Mouse (Mus musculus): ENCODE measurements around the gene Myh7. TPM values are rescaled to one million over a fixed set of nuclear protein-coding genes. Genes with fewer than 3 reads are reported as not detected.

The Myh7 gene
- polyA plus RNA-seq, 1 experiment: 13.3 TPM

DNA sequence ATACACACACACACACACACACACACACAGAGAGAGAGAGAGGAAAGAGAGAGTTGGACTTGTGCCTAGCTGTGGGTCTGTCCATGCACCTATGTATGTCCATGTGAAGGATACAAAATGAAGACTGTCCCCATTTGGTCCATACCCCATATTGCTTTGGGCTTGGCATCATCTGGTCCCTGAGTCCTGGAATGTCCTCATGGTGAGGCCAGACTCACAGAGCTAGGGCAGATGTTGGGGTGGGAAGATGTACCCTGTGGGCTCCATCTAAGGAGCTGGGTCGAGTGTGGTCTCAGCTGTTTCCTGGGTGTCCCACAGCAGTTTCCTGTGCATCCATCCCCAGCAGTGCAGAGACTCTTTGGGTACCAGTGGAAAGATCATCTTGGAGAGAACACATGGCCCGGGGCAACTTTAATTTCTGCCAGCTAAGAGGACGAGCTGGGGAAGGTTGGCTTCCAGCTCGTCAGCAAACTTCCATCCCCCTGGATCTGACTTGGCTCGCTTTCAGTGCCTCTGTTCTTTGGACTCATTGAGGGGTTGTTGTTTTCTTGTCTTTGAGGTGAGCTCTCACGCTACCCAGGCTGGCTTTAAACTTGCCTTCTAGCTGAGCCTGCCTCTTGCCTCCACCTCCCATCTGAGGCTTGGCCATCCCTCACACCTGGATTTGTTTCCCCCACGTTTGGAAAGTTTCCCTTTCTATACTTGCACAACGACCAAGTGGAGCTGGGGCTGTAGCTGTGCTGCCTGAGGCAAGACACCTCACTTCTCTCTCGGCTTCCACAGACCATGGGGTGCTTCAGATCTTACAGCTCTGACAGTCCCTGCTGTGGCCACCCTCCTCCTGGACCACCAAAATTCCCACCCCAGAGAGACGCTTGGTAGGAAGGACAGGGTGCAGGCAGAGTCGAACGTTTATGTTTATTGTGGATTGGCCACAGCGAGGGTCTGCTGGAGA lies 53.1 kb downstream of the Myh7 start:
- no peak for DNase-seq
- TF ChIP-seq POLR2A (IDR thresholded peaks at IDR 0.05; ENCODE audit: borderline replicate concordance, extremely low read depth, low read depth, low read length) (no peak), CTCF (IDR thresholded peaks at IDR 0.05; ENCODE audit: insufficient read depth, low read length) (no peak)
- Histone ChIP-seq H3K4me1 (ENCODE audit: control insufficient read depth, insufficient read depth, low read length) (no peaks in the 10 kb centered on the region), H3K4me3 (replicated peaks; ENCODE audit: extremely low read depth, low read depth, low read length) (no peak overlapping the region)
- 56% methylated on average over 13 of the region's 13 CpGs for WGBS

DNA sequence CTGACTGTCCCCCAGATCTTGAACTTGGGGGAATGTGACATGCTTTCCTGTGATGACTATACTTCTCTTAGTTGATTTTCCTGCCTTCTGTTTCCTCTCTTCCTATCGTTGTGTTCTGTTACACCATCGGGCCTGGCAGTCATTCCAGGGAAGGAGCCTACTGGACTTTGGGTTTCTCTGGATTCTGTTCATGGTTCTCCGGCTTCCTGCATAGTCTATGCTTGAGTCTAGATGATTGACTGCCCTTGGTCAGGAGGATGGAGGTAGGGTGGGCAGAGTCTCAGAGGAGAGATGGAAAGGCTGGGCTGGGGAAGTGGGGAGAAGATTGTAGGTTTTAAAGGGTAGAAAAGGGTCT lies 54.3 kb downstream of the Myh7 start:
- no peak for DNase-seq
- TF ChIP-seq CTCF (IDR thresholded peaks at IDR 0.05; ENCODE audit: insufficient read depth, low read length): no peak
- TF ChIP-seq POLR2A (IDR thresholded peaks at IDR 0.05; ENCODE audit: borderline replicate concordance, extremely low read depth, low read depth, low read length): no peak
- 58% methylated on average over 3 of the region's 3 CpGs for WGBS
- no peak overlapping the region for H3K4me3 ChIP-seq (replicated peaks; ENCODE audit: extremely low read depth, low read depth, low read length)
- H3K4me1 ChIP-seq (ENCODE audit: control insufficient read depth, insufficient read depth, low read length): no peaks in the 10 kb centered on the region

DNA sequence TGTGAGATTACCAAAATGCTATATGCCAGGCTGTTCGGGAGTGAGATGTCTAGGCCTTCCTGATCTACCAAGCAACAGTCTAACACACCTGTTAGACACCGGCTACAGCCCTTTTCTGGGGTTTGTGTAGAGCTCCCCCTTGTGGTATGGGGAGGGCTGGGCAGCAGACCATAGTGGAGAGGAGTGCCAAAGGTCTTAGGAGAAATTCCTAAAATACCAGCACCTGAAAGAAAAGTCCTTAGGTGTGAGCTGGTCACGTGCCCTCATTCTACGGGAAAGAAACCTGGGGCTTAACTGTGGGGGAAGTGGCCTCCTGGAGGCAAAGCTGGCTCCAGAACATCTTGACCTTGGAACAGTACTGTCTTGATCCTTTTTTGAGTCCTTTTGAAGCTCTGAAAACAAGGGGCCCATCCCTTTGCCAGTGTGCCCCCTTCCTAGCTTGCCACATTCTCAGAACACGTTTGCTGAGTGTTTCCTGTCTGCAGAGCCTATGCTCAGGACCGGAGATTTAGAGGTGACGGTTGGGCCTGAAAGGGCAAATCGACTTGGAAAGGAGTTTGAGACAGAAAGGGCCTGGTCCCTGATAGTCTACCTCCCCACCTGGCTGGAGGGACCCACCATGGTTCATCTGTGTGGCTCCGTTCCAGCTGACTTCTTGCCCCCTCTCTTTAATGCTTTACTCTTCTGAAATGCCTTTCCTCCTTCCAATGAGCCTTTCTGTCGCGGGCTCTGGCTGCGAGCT lies 54.8 kb downstream of the Myh7 start:
- Histone ChIP-seq H3K4me3 (replicated peaks; ENCODE audit: extremely low read depth, low read depth, low read length) (no peak overlapping the region), H3K4me1 (ENCODE audit: control insufficient read depth, insufficient read depth, low read length) (no peaks in the 10 kb centered on the region)
- whole genome bisulfite sequencing: 40% methylated on average over 12 of the region's 12 CpGs
- peak; percentile 62 for DNase-seq
- peak; percentile 75 for TF ChIP-seq CTCF (IDR thresholded peaks at IDR 0.05; ENCODE audit: insufficient read depth, low read length)
- TF ChIP-seq POLR2A (IDR thresholded peaks at IDR 0.05; ENCODE audit: borderline replicate concordance, extremely low read depth, low read depth, low read length): no peak

DNA sequence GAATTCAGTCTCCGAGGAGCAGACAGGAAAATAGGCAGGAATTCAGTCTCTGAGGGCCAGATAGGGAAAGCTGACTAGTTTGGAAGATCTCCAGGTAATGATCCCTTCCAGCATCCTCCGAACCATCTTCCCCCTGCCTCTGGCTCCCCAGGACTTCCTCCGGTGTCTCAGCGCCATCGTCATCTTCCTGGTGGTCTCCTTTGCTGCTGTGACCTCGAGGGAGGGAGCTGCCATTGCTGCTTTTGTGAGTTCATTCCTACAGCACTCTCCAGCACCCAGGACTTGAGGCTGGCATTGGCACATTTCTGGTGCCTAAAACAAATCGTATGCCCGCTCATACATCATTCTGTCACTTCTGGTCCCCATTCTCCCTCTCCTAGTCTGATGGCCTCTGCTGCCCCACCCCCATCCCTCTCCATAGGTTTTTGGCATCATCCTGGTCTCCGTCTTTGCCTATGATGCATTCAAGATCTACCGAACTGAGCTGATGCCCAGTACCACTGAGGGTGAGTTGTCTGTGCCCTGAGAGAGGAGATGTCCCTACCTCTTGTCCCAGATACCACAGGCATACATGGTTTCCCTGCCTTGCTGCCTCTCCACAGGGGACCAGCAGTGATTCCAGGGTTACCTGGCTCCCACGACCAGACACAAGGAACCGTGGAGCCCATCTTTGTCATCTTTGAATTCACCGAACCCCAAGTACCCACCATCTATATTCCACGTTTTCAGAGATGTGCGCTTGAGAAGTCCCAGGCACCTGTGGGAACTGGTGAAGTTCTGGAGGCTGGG lies 55.8 kb downstream of the Myh7 start:
- Histone ChIP-seq H3K4me1 (ENCODE audit: control insufficient read depth, insufficient read depth, low read length) (no peaks in the 10 kb centered on the region), H3K4me3 (replicated peaks; ENCODE audit: extremely low read depth, low read depth, low read length) (no peak overlapping the region)
- no peak for DNase-seq
- TF ChIP-seq POLR2A (IDR thresholded peaks at IDR 0.05; ENCODE audit: borderline replicate concordance, extremely low read depth, low read depth, low read length) (no peak), CTCF (IDR thresholded peaks at IDR 0.05; ENCODE audit: insufficient read depth, low read length) (no peak)
- 76% methylated on average over 15 of the region's 15 CpGs for WGBS

DNA sequence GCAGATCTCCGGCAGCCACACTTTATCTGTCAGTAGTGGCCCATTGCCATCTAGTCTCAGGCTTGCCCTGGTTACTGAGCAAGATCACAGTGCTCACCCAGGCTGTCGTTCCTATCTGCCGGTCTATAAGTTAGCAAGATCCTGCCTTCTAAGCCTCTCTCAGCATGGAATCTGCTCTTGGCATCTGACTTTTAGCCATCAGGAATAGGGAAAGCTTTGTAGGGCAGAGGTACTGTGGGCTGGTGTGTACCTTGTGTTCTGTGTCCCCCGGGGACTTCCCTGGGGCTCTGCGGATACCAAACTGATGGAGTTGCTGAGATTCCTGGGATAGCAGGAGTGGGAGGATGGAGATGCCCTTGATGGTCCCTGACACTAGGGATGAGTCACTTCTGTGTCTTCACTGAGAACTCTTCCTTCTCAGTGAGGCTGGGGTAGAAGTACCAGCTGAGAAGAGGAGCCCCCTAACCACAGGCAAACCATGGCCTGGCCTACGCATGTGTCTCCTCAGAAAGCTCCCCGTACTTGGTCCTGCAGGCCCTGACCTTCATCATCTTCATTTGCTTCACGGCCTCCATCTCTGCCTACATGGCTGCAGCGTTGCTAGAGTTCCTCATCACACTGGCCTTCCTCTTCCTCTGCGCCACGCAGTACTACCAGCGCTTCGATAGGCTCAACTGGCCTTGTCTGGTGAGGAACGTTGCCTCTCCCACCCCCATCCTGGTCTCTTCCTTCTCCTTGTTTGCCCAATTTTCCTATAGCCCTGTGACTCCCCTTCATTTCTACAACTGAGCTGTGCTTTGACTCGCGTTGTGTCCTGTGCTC lies 56.9 kb downstream of the Myh7 start:
- DNase-seq: no peak
- H3K4me1 ChIP-seq (ENCODE audit: control insufficient read depth, insufficient read depth, low read length): no peaks in the 10 kb centered on the region
- 87% methylated on average over 16 of the region's 16 CpGs for WGBS
- TF ChIP-seq POLR2A (IDR thresholded peaks at IDR 0.05; ENCODE audit: borderline replicate concordance, extremely low read depth, low read depth, low read length): no peak
- no peak for TF ChIP-seq CTCF (IDR thresholded peaks at IDR 0.05; ENCODE audit: insufficient read depth, low read length)
- H3K4me3 ChIP-seq (replicated peaks; ENCODE audit: extremely low read depth, low read depth, low read length): no peak overlapping the region

DNA sequence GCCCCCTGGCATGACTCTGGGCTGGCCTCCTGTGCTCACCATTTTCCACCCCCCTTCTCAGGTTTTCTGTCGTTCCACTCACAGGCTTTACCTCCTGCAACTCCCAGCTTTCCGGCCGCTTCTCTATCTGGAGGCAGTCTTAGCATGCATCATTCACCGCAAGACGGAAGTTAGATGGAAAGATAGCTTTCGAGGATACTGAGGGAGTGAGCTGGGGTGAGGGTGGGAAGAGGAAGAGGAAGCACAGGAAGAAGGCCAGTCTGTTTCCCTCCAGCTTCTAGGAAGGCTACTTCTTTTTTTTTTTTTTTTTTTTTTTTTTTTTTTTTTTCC lies 57.6 kb downstream of the Myh7 start:
- no peak for TF ChIP-seq CTCF (IDR thresholded peaks at IDR 0.05; ENCODE audit: insufficient read depth, low read length)
- TF ChIP-seq POLR2A (IDR thresholded peaks at IDR 0.05; ENCODE audit: borderline replicate concordance, extremely low read depth, low read depth, low read length): no peak
- 43% methylated on average over 6 of the region's 6 CpGs for WGBS

DNA sequence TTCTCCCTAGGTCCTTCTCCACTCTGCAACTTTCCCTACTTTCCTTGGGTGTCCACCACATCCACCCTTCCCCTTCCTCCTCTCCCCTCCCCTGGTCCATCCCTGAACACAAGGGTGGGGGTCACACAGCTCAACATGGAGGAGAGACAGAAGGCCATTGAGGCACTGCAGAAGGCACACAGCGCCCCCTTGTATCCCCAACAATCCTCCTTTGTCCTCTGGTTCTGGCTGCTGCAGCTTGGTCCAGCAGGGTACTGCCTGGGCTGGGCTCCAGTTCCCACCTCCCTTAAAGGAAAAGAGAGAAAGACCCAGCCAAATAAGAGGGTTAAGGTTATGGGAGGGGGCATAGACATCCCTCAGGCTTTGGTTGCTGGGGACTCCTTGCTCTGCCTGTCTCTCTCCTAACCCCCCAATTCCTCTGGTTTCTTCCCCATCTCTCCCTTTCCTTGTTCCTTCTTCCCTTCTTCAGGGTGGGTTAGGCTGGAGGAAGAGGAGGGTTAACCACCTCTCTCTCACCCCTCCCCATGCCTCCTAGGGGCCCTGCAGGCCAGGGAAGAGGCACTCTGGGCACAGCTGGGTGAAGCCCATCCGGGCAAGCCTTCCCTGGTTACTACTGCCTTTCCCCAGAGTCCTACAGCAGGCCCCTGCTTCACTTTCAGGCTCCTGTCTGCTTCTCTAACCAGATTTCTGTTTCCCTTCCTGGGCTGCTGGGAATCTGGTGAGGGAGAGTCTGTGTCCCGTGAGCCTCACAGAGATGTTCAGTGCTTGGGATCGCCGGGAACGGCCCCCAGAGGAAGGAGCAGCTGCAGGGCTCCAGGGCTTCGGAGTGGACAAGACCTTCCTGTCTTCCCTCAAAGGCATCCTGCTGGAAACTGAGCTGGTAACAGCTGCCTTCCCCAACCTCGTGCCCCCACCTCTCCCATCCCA lies 58.3 kb downstream of the Myh7 start, which contains the start of gene Cmtm5:
Gene Cmtm5, plus strand, starts transcription at position 358 of the 927 bp plus-strand sequence.
- WGBS: 37% methylated on average over 8 of the region's 8 CpGs
- Histone ChIP-seq H3K4me1 (ENCODE audit: control insufficient read depth, insufficient read depth, low read length) (no peaks in the 10 kb centered on the region), H3K4me3 (replicated peaks; ENCODE audit: extremely low read depth, low read depth, low read length) (no peak within 1 kb of the TSS)
- TF ChIP-seq CTCF (IDR thresholded peaks at IDR 0.05; ENCODE audit: insufficient read depth, low read length): no peak
- TF ChIP-seq POLR2A (IDR thresholded peaks at IDR 0.05; ENCODE audit: borderline replicate concordance, extremely low read depth, low read depth, low read length): no peak
- DNase-seq: no peak

More for the DNA sequence above, 57.6 kb downstream of the Myh7 start:
- Histone ChIP-seq H3K4me3 (replicated peaks; ENCODE audit: extremely low read depth, low read depth, low read length) (no peak overlapping the region), H3K4me1 (ENCODE audit: control insufficient read depth, insufficient read depth, low read length) (no peaks in the 10 kb centered on the region)
- no peak for DNase-seq

DNA sequence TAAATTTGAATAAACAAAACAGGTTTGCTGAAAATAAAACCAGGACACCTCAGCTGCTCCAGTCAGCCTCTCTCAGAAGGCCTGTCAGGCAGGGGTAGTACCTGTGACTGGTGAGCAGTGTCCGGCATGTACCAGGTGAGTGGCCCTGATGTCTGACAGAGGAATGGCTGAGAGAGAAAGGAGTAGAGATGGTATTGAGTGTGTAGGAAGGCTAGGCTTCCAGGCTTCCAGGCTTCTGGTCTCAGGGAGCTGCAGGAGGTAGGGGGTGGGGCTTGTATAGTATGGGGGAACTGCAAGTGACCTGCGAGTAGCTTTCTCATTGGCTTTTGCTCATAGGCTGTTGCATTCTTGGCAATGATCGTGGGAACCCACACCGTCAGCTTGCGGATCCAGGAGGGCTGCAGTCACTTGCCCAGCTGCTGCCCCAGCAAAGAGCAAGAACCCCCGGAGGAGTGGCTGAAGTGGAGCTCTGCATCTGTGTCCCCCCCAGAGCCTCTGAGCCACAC lies 61.7 kb downstream of the Myh7 start, which contains the start of gene Il25:
Gene Il25, plus strand, starts transcription at position 51 of the 506 bp plus-strand sequence.
- TF ChIP-seq CTCF (IDR thresholded peaks at IDR 0.05; ENCODE audit: insufficient read depth, low read length): no peak
- no peak for TF ChIP-seq POLR2A (IDR thresholded peaks at IDR 0.05; ENCODE audit: borderline replicate concordance, extremely low read depth, low read depth, low read length)
- WGBS: 43% methylated on average over 6 of the region's 6 CpGs
- no peak within 1 kb of the TSS for H3K4me3 ChIP-seq (replicated peaks; ENCODE audit: extremely low read depth, low read depth, low read length)
- no peak for DNase-seq
- no peaks in the 10 kb centered on the region for H3K4me1 ChIP-seq (ENCODE audit: control insufficient read depth, insufficient read depth, low read length)
